Comparison of ENCODE assay signal across 9 mouse cellular contexts in genomic region chr5:120649374-120649933, GRCm38 (mm10). TPM values are rescaled to one million over a fixed set of nuclear protein-coding genes. Genes with fewer than 3 reads are reported as not detected.
DNase-seq lines count a peak whose midpoint lies in the region; ATAC-seq lines count a peak whose summit lies in the region.
"Had no signal": no experiment of that assay in that cellular context is flagged by ENCODE, and none has a peak within 500 bp of the region (broad histone marks: within the 10 kb centered on the region; RNA-seq: fewer than 3 reads in every experiment).

No protein-coding gene starts in this region.

- H3K4me3 ChIP-seq in lung, embryonic 16.5 days (ENCODE audit: low read length): peak overlapping the region; percentile 37
- peak overlapping the region; percentile 42 for H3K4me3 ChIP-seq in hindbrain, embryonic 10.5 days
- peak overlapping the region; percentile 43 for H3K4me3 ChIP-seq in midbrain, embryonic 10.5 days

- DNase-seq in embryo, embryonic 10 days (ENCODE audit: low spot score): peak; percentile 31
- DNase-seq in embryo, embryonic 9.5 days (ENCODE audit: extremely low spot score): no peak
- DNase-seq in lung, postnatal 14 days: no peak
- no peak for DNase-seq in hindbrain, embryonic 10.5 days (ENCODE audit: low spot score)
- no peak for DNase-seq in midbrain, embryonic 10.5 days (ENCODE audit: low spot score)
- DNase-seq in thymus, postnatal 4 days: peak; percentile 75
- DNase-seq in c-Kit-positive CD71-positive TER-119-positive erythroid progenitor cells, embryonic 14.5 days (ENCODE audit: low spot score): no peak

- ATAC-seq in lung, embryonic 16.5 days (ENCODE audit: low read depth): no peak; the same call in 1 of the 2 replicates

- 6% methylated on average over 19 of the region's 21 CpGs for WGBS in lung, embryonic 16.5 days
- 6% methylated on average over 21 of the region's 21 CpGs for WGBS in hindbrain, embryonic 10.5 days
- 4% methylated on average over 21 of the region's 21 CpGs for WGBS in midbrain, embryonic 10.5 days

- H3K27ac ChIP-seq in lung, embryonic 16.5 days (ENCODE audit: low read length): no peak overlapping the region
- H3K27ac ChIP-seq in hindbrain, embryonic 10.5 days: no peak overlapping the region
- no peak overlapping the region for H3K27ac ChIP-seq in midbrain, embryonic 10.5 days (replicated peaks)

- H3K4me1 ChIP-seq in lung, embryonic 16.5 days (replicated peaks; ENCODE audit: control insufficient read depth, insufficient read depth, low read length): peaks cover 9% of the 10 kb centered on the region
- peaks cover 17% of the 10 kb centered on the region for H3K4me1 ChIP-seq in hindbrain, embryonic 10.5 days (replicated peaks)
- H3K4me1 ChIP-seq in midbrain, embryonic 10.5 days: peaks cover 15% of the 10 kb centered on the region

- no peak overlapping the region for H3K9ac ChIP-seq in lung, embryonic 16.5 days (ENCODE audit: low read length)

- H3K27me3 ChIP-seq in lung, embryonic 16.5 days (ENCODE audit: control insufficient read depth, insufficient read depth, low read depth, low read length): peaks cover 32% of the 10 kb centered on the region
- peaks cover 74% of the 10 kb centered on the region for H3K27me3 ChIP-seq in hindbrain, embryonic 10.5 days (ENCODE audit: insufficient read depth, poor library complexity, severe bottlenecking)
- H3K27me3 ChIP-seq in midbrain, embryonic 10.5 days (ENCODE audit: low read depth, poor library complexity, severe bottlenecking): peaks cover 60% of the 10 kb centered on the region

- no peaks in the 10 kb centered on the region for H3K9me3 ChIP-seq in lung, embryonic 16.5 days (ENCODE audit: control insufficient read depth, low read length)
- H3K9me3 ChIP-seq in hindbrain, embryonic 10.5 days: no peaks in the 10 kb centered on the region
- no peaks in the 10 kb centered on the region for H3K9me3 ChIP-seq in midbrain, embryonic 10.5 days (replicated peaks)

- no peaks in the 10 kb centered on the region for H3K36me3 ChIP-seq in lung, embryonic 16.5 days (ENCODE audit: control insufficient read depth, insufficient read depth, low read length)
- no peaks in the 10 kb centered on the region for H3K36me3 ChIP-seq in hindbrain, embryonic 10.5 days
- H3K36me3 ChIP-seq in midbrain, embryonic 10.5 days: no peaks in the 10 kb centered on the region

- peak overlapping the region; percentile 54 for H3K4me2 ChIP-seq in lung, embryonic 16.5 days (ENCODE audit: low read depth, low read length)

RNA-seq across cellular contexts. Expression of gene Rasal1, which starts 0.8 kb away (rescaled TPM):
- polyA plus RNA-seq in lung, embryonic 16.5 days (2015; fragmentation: Nextera tagmentation; extraction: Ambion mirVana): 0.18 and 0.44 TPM in 2 replicates
- polyA plus RNA-seq in hindbrain, embryonic 10.5 days (2016; fragmentation: Nextera tagmentation; extraction: Ambion mirVana): 0.13 and 0.15 TPM in 2 replicates
- polyA plus RNA-seq in midbrain, embryonic 10.5 days (2016; fragmentation: Nextera tagmentation; extraction: Ambion mirVana): 0.10 and 0.21 TPM in 2 replicates
- polyA plus RNA-seq: C2C12 had no signal

RNA-seq across cellular contexts. Expression of gene Cfap73, which starts 15.4 kb away (rescaled TPM):
- polyA plus RNA-seq in lung, embryonic 16.5 days (2015; fragmentation: Nextera tagmentation; extraction: Ambion mirVana): 0.94 and 1.5 TPM in 2 replicates
- polyA plus RNA-seq in hindbrain, embryonic 10.5 days (2016; fragmentation: Nextera tagmentation; extraction: Ambion mirVana): 0.85 TPM in 1 of 2 replicates, not detected in the other
- not detected in 2 replicates for polyA plus RNA-seq in midbrain, embryonic 10.5 days (2016; fragmentation: Nextera tagmentation; extraction: Ambion mirVana)
- polyA plus RNA-seq: C2C12 had no signal

RNA-seq across cellular contexts. Expression of gene Ddx54, which starts 36.9 kb away (rescaled TPM):
- 36.8 and 37.8 TPM in 2 replicates for polyA plus RNA-seq in lung, embryonic 16.5 days (2015; fragmentation: Nextera tagmentation; extraction: Ambion mirVana)
- polyA plus RNA-seq in hindbrain, embryonic 10.5 days (2016; fragmentation: Nextera tagmentation; extraction: Ambion mirVana): 62.2 and 64.7 TPM in 2 replicates
- polyA plus RNA-seq in midbrain, embryonic 10.5 days (2016; fragmentation: Nextera tagmentation; extraction: Ambion mirVana): 59.4 and 59.7 TPM in 2 replicates

RNA-seq across cellular contexts. Expression of gene Rita1, which starts 37.1 kb away (rescaled TPM):
- 13.8 and 14.0 TPM in 2 replicates for polyA plus RNA-seq in lung, embryonic 16.5 days (2015; fragmentation: Nextera tagmentation; extraction: Ambion mirVana)
- 19.0 and 19.6 TPM in 2 replicates for polyA plus RNA-seq in hindbrain, embryonic 10.5 days (2016; fragmentation: Nextera tagmentation; extraction: Ambion mirVana)
- 16.0 and 16.2 TPM in 2 replicates for polyA plus RNA-seq in midbrain, embryonic 10.5 days (2016; fragmentation: Nextera tagmentation; extraction: Ambion mirVana)

Comparison
In these comparisons a context has a peak if more than half of its experiments do, and no peak if none do; other contexts are left out.
1. DNase-seq: peak in embryo, embryonic 10 days (single experiment) and thymus, postnatal 4 days (single experiment); none in embryo, embryonic 9.5 days (single experiment), lung, postnatal 14 days (single experiment), hindbrain, embryonic 10.5 days (single experiment), midbrain, embryonic 10.5 days (single experiment) and c-Kit-positive CD71-positive TER-119-positive erythroid progenitor cells, embryonic 14.5 days (single experiment).
2. Peak in every context shown above with its lines, with median percentiles within 50 percentile points of each other: H3K4me3 ChIP-seq.